Mouse (Mus musculus): ENCODE results near the gene Mga. TPM values are rescaled to one million over a fixed set of nuclear protein-coding genes. Genes with fewer than 3 reads are reported as not detected.

Mga gene
- polyA plus RNA-seq, 1 experiment from 2014 or later = 30.1 TPM

GRCm38 (mm10) chr2:119992349-119992748 lies 95.3 kb downstream of the Mga start:
- no peaks in the 10 kb centered on the region for H3K9me3 ChIP-seq
- H3K4me3 ChIP-seq = no peak overlapping the region
- H3K4me1 ChIP-seq = peaks cover 9% of the 10 kb centered on the region; the same call in 1 of the 2 replicates
- no peak overlapping the region for H3K27ac ChIP-seq
- DNase-seq (ENCODE audit: extremely low spot score, low spot score) = no peak
- H3K36me3 ChIP-seq (replicated peaks) = no peaks in the 10 kb centered on the region; the same call in 1 of the 2 replicates
- no peaks in the 10 kb centered on the region for H3K27me3 ChIP-seq (ENCODE audit: poor library complexity, severe bottlenecking)
- WGBS = 89% methylated on average over 2 of the region's 2 CpGs

- Histone ChIP-seq H3K36me3 (replicated peaks) (no peaks in the 10 kb centered on the region; the same call in 1 of the 2 replicates), H3K27me3 (ENCODE audit: poor library complexity, severe bottlenecking) (no peaks in the 10 kb centered on the region), H3K27ac (no peak overlapping the region), H3K4me3 (no peak overlapping the region), H3K4me1 (peaks cover 9% of the 10 kb centered on the region; the same call in 1 of the 2 replicates), H3K9me3 (no peaks in the 10 kb centered on the region)
- no peak for DNase-seq (ENCODE audit: extremely low spot score, low spot score)
- 65% methylated on average over 2 of the region's 2 CpGs for WGBS
Measured at GRCm38 (mm10) chr2:119993515-119993914, 96.5 kb downstream of the Mga start.

GRCm38 (mm10) chr2:119994839-119995238 lies 97.8 kb downstream of the Mga start:
- H3K9me3 ChIP-seq = no peaks in the 10 kb centered on the region
- H3K27ac ChIP-seq = no peak overlapping the region
- H3K4me1 ChIP-seq = peaks cover 9% of the 10 kb centered on the region; the same call in 1 of the 2 replicates
- H3K36me3 ChIP-seq (replicated peaks) = peaks cover 7% of the 10 kb centered on the region; the same call in 1 of the 2 replicates
- 91% methylated on average over 6 of the region's 6 CpGs for WGBS
- DNase-seq (ENCODE audit: extremely low spot score, low spot score) = no peak
- no peaks in the 10 kb centered on the region for H3K27me3 ChIP-seq (ENCODE audit: poor library complexity, severe bottlenecking)
- H3K4me3 ChIP-seq = no peak overlapping the region

GRCm38 (mm10) chr2:119995391-119996281 lies 98.6 kb downstream of the Mga start:
- no peak overlapping the region for H3K4me3 ChIP-seq
- peaks cover 9% of the 10 kb centered on the region; the same call in 1 of the 2 replicates for H3K4me1 ChIP-seq
- DNase-seq (ENCODE audit: extremely low spot score, low spot score) = no peak
- H3K27ac ChIP-seq = peak overlapping the region; percentile 54; the same call in 1 of the 2 replicates
- no peaks in the 10 kb centered on the region for H3K27me3 ChIP-seq (ENCODE audit: poor library complexity, severe bottlenecking)
- peaks cover 7% of the 10 kb centered on the region; the same call in 1 of the 2 replicates for H3K36me3 ChIP-seq (replicated peaks)
- no peaks in the 10 kb centered on the region for H3K9me3 ChIP-seq
- WGBS = 67% methylated on average over 9 of the region's 9 CpGs

GRCm38 (mm10) chr2:119997354-119997753 lies 100.3 kb downstream of the Mga start:
- Histone ChIP-seq H3K27ac (no peak overlapping the region), H3K9me3 (no peaks in the 10 kb centered on the region), H3K27me3 (ENCODE audit: poor library complexity, severe bottlenecking) (no peaks in the 10 kb centered on the region), H3K4me1 (peaks cover 13% of the 10 kb centered on the region; the same call in 1 of the 2 replicates), H3K36me3 (replicated peaks) (peaks cover 7% of the 10 kb centered on the region; the same call in 1 of the 2 replicates), H3K4me3 (no peak overlapping the region)
- DNase-seq (ENCODE audit: extremely low spot score, low spot score) = no peak
- WGBS = 86% methylated on average over 4 of the region's 4 CpGs

GRCm38 (mm10) chr2:119999731-120000130 lies 102.7 kb downstream of the Mga start:
- H3K27me3 ChIP-seq (ENCODE audit: poor library complexity, severe bottlenecking) = no peaks in the 10 kb centered on the region
- DNase-seq (ENCODE audit: extremely low spot score, low spot score) = no peak
- peaks cover 7% of the 10 kb centered on the region; the same call in 1 of the 2 replicates for H3K36me3 ChIP-seq (replicated peaks)
- H3K27ac ChIP-seq = no peak overlapping the region
- 90% methylated on average over 2 of the region's 2 CpGs for WGBS
- peaks cover 13% of the 10 kb centered on the region; the same call in 1 of the 2 replicates for H3K4me1 ChIP-seq
- no peak overlapping the region for H3K4me3 ChIP-seq
- H3K9me3 ChIP-seq = no peaks in the 10 kb centered on the region

GRCm38 (mm10) chr2:120000882-120001584 lies 104.0 kb downstream of the Mga start:
- Histone ChIP-seq H3K36me3 (replicated peaks) (peaks cover 7% of the 10 kb centered on the region; the same call in 1 of the 2 replicates), H3K9me3 (no peaks in the 10 kb centered on the region), H3K4me1 (peaks cover 4% of the 10 kb centered on the region; the same call in 1 of the 2 replicates), H3K27me3 (ENCODE audit: poor library complexity, severe bottlenecking) (no peaks in the 10 kb centered on the region), H3K27ac (no peak overlapping the region), H3K4me3 (no peak overlapping the region)
- DNase-seq (ENCODE audit: extremely low spot score, low spot score) = no peak
- WGBS = 77% methylated on average over 3 of the region's 3 CpGs

- Histone ChIP-seq H3K4me3 (no peak overlapping the region), H3K9me3 (no peaks in the 10 kb centered on the region), H3K4me1 (peaks cover 4% of the 10 kb centered on the region; the same call in 1 of the 2 replicates), H3K27me3 (ENCODE audit: poor library complexity, severe bottlenecking) (no peaks in the 10 kb centered on the region), H3K27ac (no peak overlapping the region), H3K36me3 (replicated peaks) (peaks cover 7% of the 10 kb centered on the region; the same call in 1 of the 2 replicates)
- no peak for DNase-seq (ENCODE audit: extremely low spot score, low spot score)
- WGBS = 78% methylated on average over 4 of the region's 4 CpGs
Measured at GRCm38 (mm10) chr2:120001956-120002355, 104.9 kb downstream of the Mga start.

GRCm38 (mm10) chr2:120003970-120004369 lies 106.9 kb downstream of the Mga start:
- Histone ChIP-seq H3K27ac (no peak overlapping the region), H3K9me3 (no peaks in the 10 kb centered on the region), H3K36me3 (replicated peaks) (0 out of 2 replicates have a peak, but pooled peaks cover 3% of the 10 kb centered on the region), H3K4me3 (no peak overlapping the region), H3K4me1 (peaks cover 7% of the 10 kb centered on the region; the same call in 1 of the 2 replicates), H3K27me3 (ENCODE audit: poor library complexity, severe bottlenecking) (no peaks in the 10 kb centered on the region)
- DNase-seq (ENCODE audit: extremely low spot score, low spot score) = no peak
- WGBS = 91% methylated on average over 2 of the region's 2 CpGs

GRCm38 (mm10) chr2:120006696-120007095 lies 109.7 kb downstream of the Mga start:
- no peak overlapping the region for H3K27ac ChIP-seq
- H3K4me1 ChIP-seq = peaks cover 4% of the 10 kb centered on the region; the same call in 1 of the 2 replicates
- H3K9me3 ChIP-seq = no peaks in the 10 kb centered on the region
- no peaks in the 10 kb centered on the region for H3K27me3 ChIP-seq (ENCODE audit: poor library complexity, severe bottlenecking)
- 94% methylated on average over 7 of the region's 7 CpGs for WGBS
- no peaks in the 10 kb centered on the region for H3K36me3 ChIP-seq (replicated peaks)
- H3K4me3 ChIP-seq = no peak overlapping the region
- DNase-seq (ENCODE audit: extremely low spot score, low spot score) = no peak

GRCm38 (mm10) chr2:120007680-120008210 lies 110.7 kb downstream of the Mga start:
- WGBS = 86% methylated on average over 4 of the region's 4 CpGs
- Histone ChIP-seq H3K4me1 (peaks cover 3% of the 10 kb centered on the region; the same call in 1 of the 2 replicates), H3K4me3 (no peak overlapping the region)

GRCm38 (mm10) chr2:120008672-120009071 lies 111.6 kb downstream of the Mga start:
- WGBS = 79% methylated on average over 4 of the region's 4 CpGs
- Histone ChIP-seq H3K27ac (no peak overlapping the region), H3K27me3 (ENCODE audit: poor library complexity, severe bottlenecking) (no peaks in the 10 kb centered on the region), H3K36me3 (replicated peaks) (peaks cover 11% of the 10 kb centered on the region), H3K4me3 (no peak overlapping the region), H3K4me1 (peaks cover 3% of the 10 kb centered on the region; the same call in 1 of the 2 replicates), H3K9me3 (no peaks in the 10 kb centered on the region)
- DNase-seq (ENCODE audit: extremely low spot score, low spot score) = no peak

More at GRCm38 (mm10) chr2:120007680-120008210, 110.7 kb downstream of the Mga start:
- Histone ChIP-seq H3K27me3 (ENCODE audit: poor library complexity, severe bottlenecking) (no peaks in the 10 kb centered on the region), H3K36me3 (replicated peaks) (peaks cover 3% of the 10 kb centered on the region), H3K27ac (no peak overlapping the region), H3K9me3 (no peaks in the 10 kb centered on the region)
- DNase-seq (ENCODE audit: extremely low spot score, low spot score) = no peak

All from forebrain, embryonic 10.5 days (tissue).